Mouse (Mus musculus): ENCODE data around the gene Mrps31. TPM values are rescaled to one million over a fixed set of nuclear protein-coding genes. Genes with fewer than 3 reads are reported as not detected.

Gene Mrps31
- polyA plus RNA-seq, 1 experiment = 48.9 TPM

DNA sequence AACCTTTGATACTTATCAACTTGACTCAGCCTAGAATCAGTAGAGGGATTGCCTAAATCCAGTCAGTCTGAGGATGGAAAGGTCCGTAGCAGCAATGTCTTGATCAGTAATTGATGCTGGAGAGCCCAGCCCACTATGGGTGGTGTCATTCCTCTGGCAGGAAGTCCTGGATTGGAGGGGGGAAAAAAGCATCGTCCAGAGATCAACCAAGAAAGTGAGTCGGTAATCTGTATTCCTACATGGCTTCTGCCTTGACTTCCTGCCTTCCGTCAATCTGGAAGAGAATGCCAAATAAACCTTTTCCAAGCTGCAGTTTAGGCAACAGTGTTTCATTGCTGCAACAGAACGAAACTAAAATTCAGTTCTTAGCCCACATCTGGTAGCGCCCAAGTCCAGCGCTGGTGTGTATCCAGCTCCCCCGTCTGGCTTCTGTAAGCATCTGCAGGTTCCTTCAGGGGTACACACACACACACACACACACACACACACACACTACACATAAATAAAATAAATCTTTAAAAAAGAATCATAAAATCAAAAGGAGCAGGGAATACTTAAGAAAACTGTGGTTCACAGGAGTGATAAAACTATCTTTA, 11.8 kb upstream of the Mrps31 start:
- no peaks in the 10 kb centered on the region for H3K9me3 ChIP-seq (replicated peaks; ENCODE audit: control insufficient read depth, insufficient read depth, low read length, poor library complexity, severe bottlenecking)
- peaks cover 5% of the 10 kb centered on the region; the same call in 1 of the 2 replicates for H3K36me3 ChIP-seq (ENCODE audit: control insufficient read depth, insufficient read depth, low read length, poor library complexity, severe bottlenecking)
- no peak overlapping the region for H3K4me3 ChIP-seq (ENCODE audit: low read depth, low read length)
- H3K27me3 ChIP-seq (ENCODE audit: control insufficient read depth, insufficient read depth, low read length, poor library complexity, severe bottlenecking) = no peaks in the 10 kb centered on the region
- peak overlapping the region; percentile 99; the same call in 1 of the 2 replicates for H3K9ac ChIP-seq (ENCODE audit: low read depth, poor library complexity, severe bottlenecking)
- no peak overlapping the region for H3K27ac ChIP-seq (ENCODE audit: insufficient read depth, low read length)
- H3K4me1 ChIP-seq (ENCODE audit: control insufficient read depth, insufficient read depth, low read length) = no peaks in the 10 kb centered on the region
- TF ChIP-seq CTCF (IDR thresholded peaks at IDR 0.05; ENCODE audit: low read depth, low read length) (peak; percentile 13), EP300 (IDR thresholded peaks at IDR 0.05; ENCODE audit: insufficient read depth, low read depth, low read length) (no peak)

DNA sequence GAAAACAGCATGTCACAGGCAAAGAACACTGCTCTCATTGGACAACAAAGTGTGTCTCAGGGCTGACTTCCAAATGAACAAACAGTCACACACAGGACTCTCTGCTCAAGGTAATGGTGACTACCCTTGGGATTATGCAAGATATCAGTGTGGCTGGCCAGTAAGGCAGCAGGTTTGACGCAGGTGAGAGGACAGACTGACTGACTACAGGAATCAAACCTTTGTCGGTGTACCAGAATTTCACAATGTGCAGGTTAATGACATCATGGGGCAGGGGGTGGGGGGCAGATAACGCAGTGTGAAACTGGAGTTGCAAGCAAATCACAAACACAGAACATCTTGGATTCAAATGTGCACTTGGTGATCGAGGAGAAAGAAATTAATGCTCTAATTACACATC, 10.6 kb upstream of the Mrps31 start:
- Histone ChIP-seq H3K27me3 (ENCODE audit: control insufficient read depth, insufficient read depth, low read length, poor library complexity, severe bottlenecking) (no peaks in the 10 kb centered on the region), H3K4me3 (ENCODE audit: low read depth, low read length) (no peak overlapping the region), H3K4me1 (ENCODE audit: control insufficient read depth, insufficient read depth, low read length) (no peaks in the 10 kb centered on the region), H3K9ac (ENCODE audit: low read depth, poor library complexity, severe bottlenecking) (no peak overlapping the region), H3K9me3 (replicated peaks; ENCODE audit: control insufficient read depth, insufficient read depth, low read length, poor library complexity, severe bottlenecking) (no peaks in the 10 kb centered on the region), H3K36me3 (ENCODE audit: control insufficient read depth, insufficient read depth, low read length, poor library complexity, severe bottlenecking) (no peaks in the 10 kb centered on the region), H3K27ac (ENCODE audit: insufficient read depth, low read length) (no peak overlapping the region)
- TF ChIP-seq CTCF (IDR thresholded peaks at IDR 0.05; ENCODE audit: low read depth, low read length) (no peak), EP300 (IDR thresholded peaks at IDR 0.05; ENCODE audit: insufficient read depth, low read depth, low read length) (no peak), POLR2A (IDR thresholded peaks at IDR 0.05; ENCODE audit: insufficient read depth, low read length) (no peak)

DNA sequence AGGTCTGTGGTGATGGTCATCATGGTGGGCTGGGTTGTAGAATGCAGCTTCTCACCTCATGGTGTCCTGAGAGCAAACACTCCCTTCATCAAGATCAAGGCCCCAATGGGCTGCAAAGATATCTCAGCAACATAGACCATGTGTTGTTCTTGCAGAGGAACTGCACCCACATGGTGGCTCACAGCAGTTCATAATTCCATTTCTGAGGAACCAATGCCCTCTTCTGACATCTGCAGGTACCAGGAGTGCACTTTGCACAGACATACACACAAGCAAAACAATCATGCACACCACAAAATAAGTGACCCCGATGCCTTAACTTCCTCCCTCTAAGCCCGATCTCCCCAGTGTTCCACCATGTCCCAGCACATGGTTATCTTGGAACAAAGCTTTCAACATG, 7.9 kb upstream of the Mrps31 start:
- no peaks in the 10 kb centered on the region for H3K27me3 ChIP-seq (ENCODE audit: control insufficient read depth, insufficient read depth, low read length, poor library complexity, severe bottlenecking)
- no peaks in the 10 kb centered on the region for H3K4me1 ChIP-seq (ENCODE audit: control insufficient read depth, insufficient read depth, low read length)
- H3K27ac ChIP-seq (ENCODE audit: insufficient read depth, low read length) = no peak overlapping the region
- no peaks in the 10 kb centered on the region for H3K36me3 ChIP-seq (ENCODE audit: control insufficient read depth, insufficient read depth, low read length, poor library complexity, severe bottlenecking)
- no peak overlapping the region for H3K9ac ChIP-seq (ENCODE audit: low read depth, poor library complexity, severe bottlenecking)
- TF ChIP-seq CTCF (IDR thresholded peaks at IDR 0.05; ENCODE audit: low read depth, low read length) = no peak
- no peak for TF ChIP-seq POLR2A (IDR thresholded peaks at IDR 0.05; ENCODE audit: insufficient read depth, low read length)
- TF ChIP-seq EP300 (IDR thresholded peaks at IDR 0.05; ENCODE audit: insufficient read depth, low read depth, low read length) = no peak
- H3K4me3 ChIP-seq (ENCODE audit: low read depth, low read length) = no peak overlapping the region
- H3K9me3 ChIP-seq (replicated peaks; ENCODE audit: control insufficient read depth, insufficient read depth, low read length, poor library complexity, severe bottlenecking) = no peaks in the 10 kb centered on the region

DNA sequence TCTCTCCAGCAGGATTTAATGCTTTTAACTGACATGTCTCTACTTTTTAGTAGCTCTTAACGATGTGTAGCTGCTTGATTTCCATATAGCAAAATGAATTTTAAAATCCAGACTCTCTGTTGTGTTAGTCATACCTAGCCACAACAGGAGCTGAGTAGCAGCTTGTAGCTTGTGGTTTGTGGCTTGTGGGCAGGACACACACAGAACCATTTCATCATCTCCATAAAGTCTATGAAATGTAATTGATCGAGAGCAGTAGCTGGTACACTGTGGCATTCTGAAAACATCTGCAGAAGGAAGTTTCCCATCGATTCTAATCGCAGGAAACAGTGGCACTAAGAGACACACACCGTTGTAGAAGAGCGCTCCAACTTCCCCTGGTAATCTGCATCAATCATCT, 5.4 kb upstream of the Mrps31 start:
- no peaks in the 10 kb centered on the region for H3K9me3 ChIP-seq (replicated peaks; ENCODE audit: control insufficient read depth, insufficient read depth, low read length, poor library complexity, severe bottlenecking)
- H3K4me3 ChIP-seq (ENCODE audit: low read depth, low read length) = no peak overlapping the region
- TF ChIP-seq EP300 (IDR thresholded peaks at IDR 0.05; ENCODE audit: insufficient read depth, low read depth, low read length) = no peak
- no peak for TF ChIP-seq POLR2A (IDR thresholded peaks at IDR 0.05; ENCODE audit: insufficient read depth, low read length)
- TF ChIP-seq CTCF (IDR thresholded peaks at IDR 0.05; ENCODE audit: low read depth, low read length) = no peak
- H3K9ac ChIP-seq (ENCODE audit: low read depth, poor library complexity, severe bottlenecking) = no peak overlapping the region
- H3K4me1 ChIP-seq (ENCODE audit: control insufficient read depth, insufficient read depth, low read length) = no peaks in the 10 kb centered on the region
- no peak overlapping the region for H3K27ac ChIP-seq (ENCODE audit: insufficient read depth, low read length)
- H3K36me3 ChIP-seq (ENCODE audit: control insufficient read depth, insufficient read depth, low read length, poor library complexity, severe bottlenecking) = no peaks in the 10 kb centered on the region
- no peaks in the 10 kb centered on the region for H3K27me3 ChIP-seq (ENCODE audit: control insufficient read depth, insufficient read depth, low read length, poor library complexity, severe bottlenecking)

DNA sequence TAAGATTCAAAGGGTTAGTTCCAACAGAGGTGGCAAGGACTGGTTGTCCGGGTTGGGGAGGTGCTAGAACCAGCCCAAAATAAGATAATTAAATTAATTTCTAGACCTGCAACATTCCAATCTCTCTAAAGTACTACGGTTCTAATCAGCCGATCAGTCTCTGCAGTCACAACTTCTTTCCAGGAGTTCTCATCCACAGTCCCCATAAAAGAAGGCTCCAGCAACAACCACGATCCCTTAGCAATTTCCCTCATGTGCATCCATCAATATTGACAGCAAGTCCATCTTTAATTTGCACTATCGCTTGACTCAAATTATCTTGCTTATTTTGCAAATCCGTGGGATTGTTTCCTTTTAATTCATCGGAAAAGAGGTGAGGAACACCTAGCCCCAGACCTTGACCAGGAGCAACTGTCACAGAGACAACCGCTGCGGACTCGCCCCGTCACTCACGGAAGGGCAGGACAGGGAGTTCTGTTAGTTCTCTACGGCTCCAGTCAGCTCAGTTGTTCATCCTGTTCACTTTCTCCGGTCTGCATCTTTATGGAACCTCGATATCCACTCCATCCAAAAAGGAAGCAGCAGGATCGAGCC, 376 bp upstream of the Mrps31 start:
- Histone ChIP-seq H3K27ac (ENCODE audit: insufficient read depth, low read length) (no peak overlapping the region), H3K36me3 (ENCODE audit: control insufficient read depth, insufficient read depth, low read length, poor library complexity, severe bottlenecking) (no peaks in the 10 kb centered on the region; the same call in 1 of the 2 replicates), H3K9ac (ENCODE audit: low read depth, poor library complexity, severe bottlenecking) (peak overlapping the region; percentile 76), H3K27me3 (ENCODE audit: control insufficient read depth, insufficient read depth, low read length, poor library complexity, severe bottlenecking) (no peaks in the 10 kb centered on the region), H3K4me3 (ENCODE audit: low read depth, low read length) (peak overlapping the region; percentile 86), H3K4me1 (ENCODE audit: control insufficient read depth, insufficient read depth, low read length) (no peaks in the 10 kb centered on the region), H3K9me3 (replicated peaks; ENCODE audit: control insufficient read depth, insufficient read depth, low read length, poor library complexity, severe bottlenecking) (no peaks in the 10 kb centered on the region)
- TF ChIP-seq POLR2A (IDR thresholded peaks at IDR 0.05; ENCODE audit: insufficient read depth, low read length) (no peak), CTCF (IDR thresholded peaks at IDR 0.05; ENCODE audit: low read depth, low read length) (no peak)

DNA sequence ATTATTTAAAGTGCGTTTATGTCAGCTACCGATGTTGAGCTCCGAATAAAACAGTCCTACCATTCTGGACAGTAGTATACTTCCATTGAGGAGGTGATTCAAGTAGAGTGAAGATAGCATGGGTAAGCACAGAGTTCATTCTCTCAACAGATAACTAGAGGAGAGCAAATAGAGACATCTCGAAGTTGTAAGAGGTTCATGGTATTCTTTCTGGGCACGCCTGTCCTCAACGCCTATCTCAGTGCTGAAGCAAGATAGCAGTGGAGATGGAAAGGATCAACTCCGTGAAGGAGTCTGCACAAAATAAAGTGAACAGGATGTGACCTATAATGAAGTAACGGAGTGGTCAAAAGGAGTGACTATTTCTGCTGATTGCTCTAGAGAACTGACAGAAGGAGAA, 810 bp downstream of the Mrps31 start:
- H3K4me3 ChIP-seq (ENCODE audit: low read depth, low read length) = peak overlapping the region; percentile 86
- no peaks in the 10 kb centered on the region for H3K4me1 ChIP-seq (ENCODE audit: control insufficient read depth, insufficient read depth, low read length)
- peak overlapping the region; percentile 76 for H3K9ac ChIP-seq (ENCODE audit: low read depth, poor library complexity, severe bottlenecking)
- H3K36me3 ChIP-seq (ENCODE audit: control insufficient read depth, insufficient read depth, low read length, poor library complexity, severe bottlenecking) = peaks cover 3% of the 10 kb centered on the region
- no peak for TF ChIP-seq POLR2A (IDR thresholded peaks at IDR 0.05; ENCODE audit: insufficient read depth, low read length)
- TF ChIP-seq CTCF (IDR thresholded peaks at IDR 0.05; ENCODE audit: low read depth, low read length) = no peak
- TF ChIP-seq EP300 (IDR thresholded peaks at IDR 0.05; ENCODE audit: insufficient read depth, low read depth, low read length) = no peak
- H3K27me3 ChIP-seq (ENCODE audit: control insufficient read depth, insufficient read depth, low read length, poor library complexity, severe bottlenecking) = no peaks in the 10 kb centered on the region
- no peaks in the 10 kb centered on the region for H3K9me3 ChIP-seq (replicated peaks; ENCODE audit: control insufficient read depth, insufficient read depth, low read length, poor library complexity, severe bottlenecking)
- no peak overlapping the region for H3K27ac ChIP-seq (ENCODE audit: insufficient read depth, low read length)

Other genes starting within 250 kb of the Mrps31 start
- 8.4 and 11.2 TPM in 2 replicates for gene Nek3, start 244.9 kb upstream of the Mrps31 start, polyA plus RNA-seq (2011; ENCODE audit: insufficient read depth, insufficient read length, low read depth, missing spikeins)
- 157 and 168 TPM in 2 replicates for gene Ckap2, start 225.5 kb upstream of the Mrps31 start, polyA plus RNA-seq (2011; ENCODE audit: insufficient read depth, insufficient read length, low read depth, missing spikeins)
- gene Vps36, start 218.6 kb upstream of the Mrps31 start, polyA plus RNA-seq (2011; ENCODE audit: insufficient read depth, insufficient read length, low read depth, missing spikeins) = 52.4 and 55.7 TPM in 2 replicates
- 0.63 and 0.91 TPM in 2 replicates for gene Thsd1, start 184.0 kb upstream of the Mrps31 start, polyA plus RNA-seq (2011; ENCODE audit: insufficient read depth, insufficient read length, low read depth, missing spikeins)
- not detected in 2 replicates for gene Tpte, start 127.9 kb upstream of the Mrps31 start, polyA plus RNA-seq (2011; ENCODE audit: insufficient read depth, insufficient read length, low read depth, missing spikeins)
- 18.5 and 21.6 TPM in 2 replicates for gene Slc25a15, start 12.8 kb upstream of the Mrps31 start, polyA plus RNA-seq (2011; ENCODE audit: insufficient read depth, insufficient read length, low read depth, missing spikeins)